Comparison of ENCODE assay signal across 9 mouse cellular contexts in genomic region chr17:26595448-26596167, GRCm38 (mm10). TPM values are rescaled to one million over a fixed set of nuclear protein-coding genes. Genes with fewer than 3 reads are reported as not detected.
DNase-seq lines count a peak whose midpoint lies in the region; ATAC-seq and TF ChIP-seq lines count a peak whose summit lies in the region.
"Had no signal": no experiment of that assay in that cellular context is flagged by ENCODE, and none has a peak within 500 bp of the region (broad histone marks: within the 10 kb centered on the region; RNA-seq: fewer than 3 reads in every experiment).

No protein-coding gene starts in this region.

- intact Hi-C loops in gastrocnemius, adult 2 months (cut with DNase I) = loop anchor here (2.0 to 5.0 kb wide), 3 partner anchors 29 to 87 kb away; no protein-coding TSS in a partner anchor

- 72% methylated on average over 7 of the region's 7 CpGs for WGBS in hindbrain, embryonic 12.5 days
- WGBS in liver, embryonic 15.5 days (ENCODE audit: insufficient replicate concordance) = 33% methylated on average over 7 of the region's 7 CpGs

- no peak for TF ChIP-seq CTCF in gastrocnemius, adult 2 months (IDR thresholded peaks at IDR 0.05)
- TF ChIP-seq CTCF in ES-Bruce4 (IDR thresholded peaks at IDR 0.05; ENCODE audit: low read depth, low read length) = no peak

- no peak for ATAC-seq in hindbrain, embryonic 12.5 days (ENCODE audit: low FRiP score)
- ATAC-seq in liver, embryonic 15.5 days (ENCODE audit: insufficient read depth) = peak; percentile 35; the same call in 1 of the 2 replicates

- H3K4me2 ChIP-seq in hindbrain, embryonic 12.5 days (replicated peaks) = no peak overlapping the region; the same call in 1 of the 2 replicates
- H3K4me2 ChIP-seq in liver, embryonic 15.5 days = no peak overlapping the region

- peak; percentile 47 for DNase-seq in gastrocnemius, adult 2 months
- no peak for DNase-seq in gastrocnemius, postnatal 4 days (ENCODE audit: low spot score in 2 of 2)
- no peak for DNase-seq in Muller cell, postnatal 12 days (ENCODE audit: inconsistent ontology term)
- no peak for DNase-seq in cerebellum, postnatal 36 days
- DNase-seq in cerebellum, adult 9-10 months = no peak

- no peaks in the 10 kb centered on the region for H3K27me3 ChIP-seq in ES-Bruce4 (ENCODE audit: control insufficient read depth, insufficient read depth, low read length, poor library complexity, severe bottlenecking)
- H3K27me3 ChIP-seq in hindbrain, embryonic 12.5 days = no peaks in the 10 kb centered on the region
- H3K27me3 ChIP-seq in liver, embryonic 15.5 days = no peaks in the 10 kb centered on the region

- no peaks in the 10 kb centered on the region for H3K36me3 ChIP-seq in ES-Bruce4 (ENCODE audit: control insufficient read depth, insufficient read depth, low read length, poor library complexity, severe bottlenecking)
- peaks cover 10% of the 10 kb centered on the region; the same call in 1 of the 2 replicates for H3K36me3 ChIP-seq in hindbrain, embryonic 12.5 days
- H3K36me3 ChIP-seq in liver, embryonic 15.5 days (replicated peaks) = no peaks in the 10 kb centered on the region

- no peak for TF ChIP-seq POLR2A in ES-Bruce4 (IDR thresholded peaks at IDR 0.05; ENCODE audit: insufficient read depth, low read length)

- TF ChIP-seq EP300 in ES-Bruce4 (IDR thresholded peaks at IDR 0.05; ENCODE audit: insufficient read depth, low read depth, low read length) = no peak; the same call in 1 of the 2 replicates

- H3K4me1 ChIP-seq in ES-Bruce4 (ENCODE audit: control insufficient read depth, insufficient read depth, low read length) = peaks cover 19% of the 10 kb centered on the region
- peaks cover 19% of the 10 kb centered on the region; the same call in 1 of the 2 replicates for H3K4me1 ChIP-seq in hindbrain, embryonic 12.5 days
- peaks cover 54% of the 10 kb centered on the region for H3K4me1 ChIP-seq in liver, embryonic 15.5 days (replicated peaks)

- H3K9ac ChIP-seq in ES-Bruce4 (ENCODE audit: low read depth, poor library complexity, severe bottlenecking) = peak overlapping the region; percentile 17; the same call in 1 of the 2 replicates
- no peak overlapping the region for H3K9ac ChIP-seq in hindbrain, embryonic 12.5 days
- H3K9ac ChIP-seq in liver, embryonic 15.5 days = no peak overlapping the region

- peak overlapping the region; percentile 31 for H3K4me3 ChIP-seq in gastrocnemius, adult 2 months
- H3K4me3 ChIP-seq in ES-Bruce4 (ENCODE audit: low read depth, low read length) = no peak overlapping the region
- no peak overlapping the region for H3K4me3 ChIP-seq in hindbrain, embryonic 12.5 days
- H3K4me3 ChIP-seq in liver, embryonic 15.5 days (replicated peaks) = no peak overlapping the region

- H3K27ac ChIP-seq in gastrocnemius, adult 2 months = peak overlapping the region; percentile 91
- peak overlapping the region; percentile 98 for H3K27ac ChIP-seq in ES-Bruce4 (ENCODE audit: insufficient read depth, low read length)
- 0 out of 2 replicates have a peak overlapping the region, but pooled peaks have one; percentile 8 for H3K27ac ChIP-seq in hindbrain, embryonic 12.5 days
- peak overlapping the region; percentile 24; the same call in 1 of the 2 replicates for H3K27ac ChIP-seq in liver, embryonic 15.5 days (replicated peaks)

- H3K9me3 ChIP-seq in ES-Bruce4 (replicated peaks; ENCODE audit: control insufficient read depth, insufficient read depth, low read length, poor library complexity, severe bottlenecking) = no peaks in the 10 kb centered on the region
- H3K9me3 ChIP-seq in hindbrain, embryonic 12.5 days (replicated peaks) = no peaks in the 10 kb centered on the region
- H3K9me3 ChIP-seq in liver, embryonic 15.5 days (replicated peaks) = no peaks in the 10 kb centered on the region
- H3K9me3 ChIP-seq: G1E had no signal

RNA-seq across cellular contexts. Expression of gene Dusp1, which starts 33.7 kb away (rescaled TPM):
- total RNA-seq in gastrocnemius, adult 2 months (2021) = 10 to 100 TPM; 73.0 to 89.6 TPM
- 10 to 100 TPM; 33.6 to 42.9 TPM for total RNA-seq in gastrocnemius, postnatal 4 days (2021)
- 58.4 and 64.9 TPM in 2 replicates for polyA plus RNA-seq in ES-Bruce4 (2011; ENCODE audit: insufficient read depth, insufficient read length, low read depth, missing spikeins)
- polyA plus RNA-seq in hindbrain, embryonic 12.5 days (2016; fragmentation: Nextera tagmentation; extraction: Ambion mirVana) = 33.0 and 38.5 TPM in 2 replicates
- polyA plus RNA-seq in liver, embryonic 15.5 days (2015; fragmentation: Nextera tagmentation; extraction: Ambion mirVana) = 29.6 and 31.2 TPM in 2 replicates

RNA-seq across cellular contexts. Expression of gene Ergic1, which starts 34.3 kb away (rescaled TPM):
- 10 to 100 TPM; 40.3 to 60.3 TPM for total RNA-seq in gastrocnemius, adult 2 months (2021)
- 100 to 1,000 TPM; 150 to 167 TPM for total RNA-seq in gastrocnemius, postnatal 4 days (2021)
- 166 and 167 TPM in 2 replicates for polyA plus RNA-seq in ES-Bruce4 (2011; ENCODE audit: insufficient read depth, insufficient read length, low read depth, missing spikeins)
- 85.3 and 90.3 TPM in 2 replicates for polyA plus RNA-seq in hindbrain, embryonic 12.5 days (2016; fragmentation: Nextera tagmentation; extraction: Ambion mirVana)
- polyA plus RNA-seq in liver, embryonic 15.5 days (2015; fragmentation: Nextera tagmentation; extraction: Ambion mirVana) = 33.8 and 35.7 TPM in 2 replicates

Comparison
In these comparisons a context has a peak if more than half of its experiments do, and no peak if none do; other contexts are left out.
1. H3K27ac ChIP-seq: peak in every context shown above with its lines; median percentile 98 in ES-Bruce4; 91 in gastrocnemius, adult 2 months; 24 in liver, embryonic 15.5 days; 8 in hindbrain, embryonic 12.5 days.